Mouse (Mus musculus): Measurements from ENCODE around the gene Tmem45b. TPM values are rescaled to one million over a fixed set of nuclear protein-coding genes. Genes with fewer than 3 reads are reported as not detected.

The Tmem45b gene
- not detected for polyA plus RNA-seq (2017; shearing (Covaris generic))

DNA sequence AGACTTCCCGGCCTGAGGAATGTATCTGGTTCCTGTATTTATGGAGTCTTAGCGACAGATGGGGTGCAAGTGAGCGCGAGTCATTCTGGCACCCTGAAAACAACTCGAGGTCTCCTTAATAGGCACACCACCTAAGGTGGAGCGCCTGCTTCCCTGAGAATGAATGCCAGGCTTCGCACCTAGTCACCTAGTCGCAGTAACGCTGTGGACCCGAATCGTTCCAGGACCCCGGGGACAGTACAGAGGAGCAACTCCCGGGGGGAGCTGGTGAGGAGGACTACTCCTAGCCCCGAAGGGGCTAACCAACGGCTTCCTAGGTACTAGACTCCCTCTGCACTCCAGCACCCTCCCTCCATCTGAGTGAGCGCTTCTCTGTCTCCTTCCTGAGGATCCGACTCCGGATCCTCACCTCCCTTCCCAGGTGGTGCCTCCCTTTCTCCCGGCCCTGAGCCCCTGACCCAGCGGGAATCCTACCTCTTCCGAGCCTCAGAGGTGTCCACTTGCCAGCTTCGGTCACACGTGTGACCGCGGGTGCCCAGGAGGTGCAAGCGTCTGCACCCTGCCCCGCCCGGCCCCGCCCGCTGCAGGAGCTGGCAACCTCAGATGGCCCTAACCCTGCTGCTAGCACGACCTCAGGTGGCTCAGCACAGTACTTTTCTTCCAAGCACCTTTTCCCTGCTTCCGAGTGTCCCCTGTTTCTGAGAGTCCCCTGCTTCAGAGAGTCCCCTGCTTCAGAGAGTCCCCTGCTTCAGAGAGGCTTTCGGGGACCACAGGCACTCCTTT, at the start of gene Tmem45b:
Gene Tmem45b, minus strand, starts transcription at position 771 of the 783 bp plus-strand sequence.

DNA sequence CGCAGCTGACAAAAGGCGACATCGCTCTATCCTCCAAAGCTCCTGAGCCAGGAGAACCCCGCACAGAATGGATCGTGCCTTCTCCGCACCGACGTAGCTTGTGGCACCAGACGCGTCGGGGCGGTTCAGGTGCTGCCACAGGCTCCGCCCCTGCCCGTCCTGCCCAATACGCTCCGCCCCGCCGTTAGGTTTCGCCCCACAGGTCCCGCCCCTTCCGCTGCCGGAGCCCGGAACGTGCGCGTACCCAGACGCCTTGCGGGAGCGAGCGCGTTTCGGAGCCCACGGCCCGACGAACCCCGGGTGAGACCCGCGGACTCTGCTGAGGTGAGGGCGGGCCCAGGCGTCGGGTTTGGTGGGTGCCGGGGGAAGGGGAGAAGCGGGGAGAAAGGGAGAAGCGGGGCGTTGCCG, 78.3 kb downstream of the Tmem45b start, which contains the start of gene Nfrkb:
Gene Nfrkb, plus strand, starts transcription at position 246 of the 408 bp plus-strand sequence.

Other genes starting within 250 kb of the Tmem45b start
- 18.4 TPM for gene Prdm10, start 183.9 kb downstream of the Tmem45b start, polyA plus RNA-seq (2017; shearing (Covaris generic))
- gene Nfrkb, start 78.3 kb downstream of the Tmem45b start, polyA plus RNA-seq (2017; shearing (Covaris generic)) = 63.6 TPM